Mouse (Mus musculus): Measurements from ENCODE around the gene Ly6g5b. TPM values are rescaled to one million over a fixed set of nuclear protein-coding genes. Genes with fewer than 3 reads are reported as not detected.

The Ly6g5b gene
- polyA plus RNA-seq, 1 experiment from 2014 or later = 0.44 TPM

GRCm38 (mm10) chr17:35064951-35065947 is 50.0 kb downstream of the Ly6g5b start, which contains the start of gene Ly6g6c:
TSS of gene Ly6g6c (plus strand) at chr17:35065388.
- H3K4me2 ChIP-seq (replicated peaks) = peak within 1 kb of the TSS; percentile 45
- H3K4me3 ChIP-seq (replicated peaks; ENCODE audit: low read length) = peak within 1 kb of the TSS; percentile 20
- peaks cover 12% of the 10 kb centered on the region for H3K4me1 ChIP-seq (replicated peaks; ENCODE audit: control insufficient read depth, insufficient read depth, low read length)
- ATAC-seq (ENCODE audit: low FRiP score) (no peak), DNase-seq (ENCODE audit: low spot score) (no peak)
- peaks cover 30% of the 10 kb centered on the region for H3K36me3 ChIP-seq (replicated peaks; ENCODE audit: control insufficient read depth, insufficient read depth)
- H3K27ac ChIP-seq = no peak within 1 kb of the TSS
- H3K9ac ChIP-seq = peak within 1 kb of the TSS; percentile 26; the same call in 1 of the 2 replicates
- no peaks in the 10 kb centered on the region for H3K9me3 ChIP-seq (ENCODE audit: control insufficient read depth, low read length)
- peaks cover 35% of the 10 kb centered on the region for H3K27me3 ChIP-seq (ENCODE audit: control insufficient read depth, insufficient read depth, low read length)
- WGBS = 2% methylated on average over 48 of the region's 48 CpGs

- Histone ChIP-seq H3K27ac (no peak overlapping the region), H3K9ac (no peak overlapping the region), H3K27me3 (ENCODE audit: control insufficient read depth, insufficient read depth, low read length) (peaks cover 35% of the 10 kb centered on the region), H3K4me1 (replicated peaks; ENCODE audit: control insufficient read depth, insufficient read depth, low read length) (peaks cover 18% of the 10 kb centered on the region), H3K9me3 (ENCODE audit: control insufficient read depth, low read length) (no peaks in the 10 kb centered on the region), H3K4me3 (replicated peaks; ENCODE audit: low read length) (no peak overlapping the region), H3K36me3 (replicated peaks; ENCODE audit: control insufficient read depth, insufficient read depth) (peaks cover 30% of the 10 kb centered on the region), H3K4me2 (replicated peaks) (peak overlapping the region; percentile 45)
- 46% methylated on average over 10 of the region's 10 CpGs for WGBS
- no peak for DNase-seq (ENCODE audit: low spot score)
- no peak for ATAC-seq (ENCODE audit: low FRiP score)
Measured at GRCm38 (mm10) chr17:35064378-35064877, 50.8 kb downstream of the Ly6g5b start.

Other genes with a start within 250 kb of the Ly6g5b start
- gene Zbtb12, start 235.9 kb downstream of the Ly6g5b start, polyA plus RNA-seq (2014; fragmentation: Nextera tagmentation; extraction: Ambion mirVana) = 3.0 and 3.3 TPM in 2 replicates
- gene Gm20547, start 233.4 kb downstream of the Ly6g5b start, polyA plus RNA-seq (2014; fragmentation: Nextera tagmentation; extraction: Ambion mirVana) = not detected in 2 replicates
- 1.2 and 1.8 TPM in 2 replicates for gene C2, start 217.2 kb downstream of the Ly6g5b start, polyA plus RNA-seq (2014; fragmentation: Nextera tagmentation; extraction: Ambion mirVana)
- gene Ehmt2, start 217.0 kb downstream of the Ly6g5b start, polyA plus RNA-seq (2014; fragmentation: Nextera tagmentation; extraction: Ambion mirVana) = 72.6 and 82.1 TPM in 2 replicates
- 0.11 and 0.12 TPM in 2 replicates for gene Slc44a4, start 201.0 kb downstream of the Ly6g5b start, polyA plus RNA-seq (2014; fragmentation: Nextera tagmentation; extraction: Ambion mirVana)
- 26.9 and 27.2 TPM in 2 replicates for gene Neu1, start 184.2 kb downstream of the Ly6g5b start, polyA plus RNA-seq (2014; fragmentation: Nextera tagmentation; extraction: Ambion mirVana)
- gene Hspa1b, start 156.2 kb downstream of the Ly6g5b start, polyA plus RNA-seq (2014; fragmentation: Nextera tagmentation; extraction: Ambion mirVana) = 0.34 and 0.56 TPM in 2 replicates
- not detected in 2 replicates for gene Gm20481, start 145.5 kb downstream of the Ly6g5b start, polyA plus RNA-seq (2014; fragmentation: Nextera tagmentation; extraction: Ambion mirVana)
- gene Hspa1a, start 143.3 kb downstream of the Ly6g5b start, polyA plus RNA-seq (2014; fragmentation: Nextera tagmentation; extraction: Ambion mirVana) = 7.5 and 11.6 TPM in 2 replicates
- gene Hspa1l, start 142.7 kb downstream of the Ly6g5b start, polyA plus RNA-seq (2014; fragmentation: Nextera tagmentation; extraction: Ambion mirVana) = 1.9 TPM in 2 replicates
- gene Lsm2, start 133.6 kb downstream of the Ly6g5b start, polyA plus RNA-seq (2014; fragmentation: Nextera tagmentation; extraction: Ambion mirVana) = 92.9 and 97.8 TPM in 2 replicates
- 51.0 and 51.6 TPM in 2 replicates for gene Vars, start 114.4 kb downstream of the Ly6g5b start, polyA plus RNA-seq (2014; fragmentation: Nextera tagmentation; extraction: Ambion mirVana)
- 0.13 and 0.16 TPM in 2 replicates for gene Vwa7, start 98.8 kb downstream of the Ly6g5b start, polyA plus RNA-seq (2014; fragmentation: Nextera tagmentation; extraction: Ambion mirVana)
- gene Sapcd1, start 87.4 kb downstream of the Ly6g5b start, polyA plus RNA-seq (2014; fragmentation: Nextera tagmentation; extraction: Ambion mirVana) = 1.4 and 1.7 TPM in 2 replicates
- 1.5 and 2.4 TPM in 2 replicates for gene Msh5, start 68.7 kb downstream of the Ly6g5b start, polyA plus RNA-seq (2014; fragmentation: Nextera tagmentation; extraction: Ambion mirVana)
- 23.8 and 24.7 TPM in 2 replicates for gene Clic1, start 65.5 kb downstream of the Ly6g5b start, polyA plus RNA-seq (2014; fragmentation: Nextera tagmentation; extraction: Ambion mirVana)
- gene Ddah2, start 56.4 kb downstream of the Ly6g5b start, polyA plus RNA-seq (2014; fragmentation: Nextera tagmentation; extraction: Ambion mirVana) = 295 and 328 TPM in 2 replicates
- not detected in 2 replicates for gene Ly6g6c, start 50.0 kb downstream of the Ly6g5b start, polyA plus RNA-seq (2014; fragmentation: Nextera tagmentation; extraction: Ambion mirVana)
- 0.21 and 0.42 TPM in 2 replicates for gene Mpig6b, start 49.2 kb downstream of the Ly6g5b start, polyA plus RNA-seq (2014; fragmentation: Nextera tagmentation; extraction: Ambion mirVana)
- not detected in 2 replicates for gene Ly6g6e, start 38.5 kb downstream of the Ly6g5b start, polyA plus RNA-seq (2014; fragmentation: Nextera tagmentation; extraction: Ambion mirVana)
- 0.82 and 0.94 TPM in 2 replicates for gene Ly6g6d, start 37.4 kb downstream of the Ly6g5b start, polyA plus RNA-seq (2014; fragmentation: Nextera tagmentation; extraction: Ambion mirVana)
- 0.23 TPM in 1 of 2 replicates, not detected in the other for gene Ly6g6f, start 29.8 kb downstream of the Ly6g5b start, polyA plus RNA-seq (2014; fragmentation: Nextera tagmentation; extraction: Ambion mirVana)
- 86.8 and 89.1 TPM in 2 replicates for gene Abhd16a, start 26.2 kb downstream of the Ly6g5b start, polyA plus RNA-seq (2014; fragmentation: Nextera tagmentation; extraction: Ambion mirVana)
- gene Ly6g5c, start 7.1 kb downstream of the Ly6g5b start, polyA plus RNA-seq (2014; fragmentation: Nextera tagmentation; extraction: Ambion mirVana) = not detected in 2 replicates
- gene Gpank1, start 6.0 kb upstream of the Ly6g5b start, polyA plus RNA-seq (2014; fragmentation: Nextera tagmentation; extraction: Ambion mirVana) = 21.9 and 22.0 TPM in 2 replicates
- 321 and 339 TPM in 2 replicates for gene Csnk2b, start 6.6 kb upstream of the Ly6g5b start, polyA plus RNA-seq (2014; fragmentation: Nextera tagmentation; extraction: Ambion mirVana)
- 6.0 and 6.2 TPM in 2 replicates for gene D17H6S53E, start 10.9 kb upstream of the Ly6g5b start, polyA plus RNA-seq (2014; fragmentation: Nextera tagmentation; extraction: Ambion mirVana)
- 0.39 TPM in 1 of 2 replicates, not detected in the other for gene Apom, start 16.6 kb upstream of the Ly6g5b start, polyA plus RNA-seq (2014; fragmentation: Nextera tagmentation; extraction: Ambion mirVana)
- gene Bag6, start 19.8 kb upstream of the Ly6g5b start, polyA plus RNA-seq (2014; fragmentation: Nextera tagmentation; extraction: Ambion mirVana) = 90.2 and 98.2 TPM in 2 replicates
- 152 and 168 TPM in 2 replicates for gene Prrc2a, start 49.5 kb upstream of the Ly6g5b start, polyA plus RNA-seq (2014; fragmentation: Nextera tagmentation; extraction: Ambion mirVana)
- 7.8 and 8.7 TPM in 2 replicates for gene Aif1, start 60.6 kb upstream of the Ly6g5b start, polyA plus RNA-seq (2014; fragmentation: Nextera tagmentation; extraction: Ambion mirVana)
- gene Lst1, start 73.0 kb upstream of the Ly6g5b start, polyA plus RNA-seq (2014; fragmentation: Nextera tagmentation; extraction: Ambion mirVana) = 8.2 and 13.3 TPM in 2 replicates
- gene Ltb, start 79.0 kb upstream of the Ly6g5b start, polyA plus RNA-seq (2014; fragmentation: Nextera tagmentation; extraction: Ambion mirVana) = 0.29 and 0.39 TPM in 2 replicates
- not detected in 2 replicates for gene Tnf, start 86.6 kb upstream of the Ly6g5b start, polyA plus RNA-seq (2014; fragmentation: Nextera tagmentation; extraction: Ambion mirVana)
- 0.23 and 0.55 TPM in 2 replicates for gene Lta, start 89.9 kb upstream of the Ly6g5b start, polyA plus RNA-seq (2014; fragmentation: Nextera tagmentation; extraction: Ambion mirVana)
- gene Gm16181, start 105.4 kb upstream of the Ly6g5b start, polyA plus RNA-seq (2014; fragmentation: Nextera tagmentation; extraction: Ambion mirVana) = not detected in 2 replicates
- 122 and 138 TPM in 2 replicates for gene Atp6v1g2, start 118.2 kb upstream of the Ly6g5b start, polyA plus RNA-seq (2014; fragmentation: Nextera tagmentation; extraction: Ambion mirVana)
- 3.5 and 3.8 TPM in 2 replicates for gene Nfkbil1, start 120.4 kb upstream of the Ly6g5b start, polyA plus RNA-seq (2014; fragmentation: Nextera tagmentation; extraction: Ambion mirVana)
- gene Ddx39b, start 126.3 kb upstream of the Ly6g5b start, polyA plus RNA-seq (2014; fragmentation: Nextera tagmentation; extraction: Ambion mirVana) = 341 and 346 TPM in 2 replicates
- 95.5 and 98.1 TPM in 2 replicates for gene H2-D1, start 147.3 kb upstream of the Ly6g5b start, polyA plus RNA-seq (2014; fragmentation: Nextera tagmentation; extraction: Ambion mirVana)
- 0.25 and 0.27 TPM in 2 replicates for gene H2-Q1, start 205.0 kb upstream of the Ly6g5b start, polyA plus RNA-seq (2014; fragmentation: Nextera tagmentation; extraction: Ambion mirVana)
- 3.0 and 3.1 TPM in 2 replicates for gene H2-Q2, start 226.8 kb upstream of the Ly6g5b start, polyA plus RNA-seq (2014; fragmentation: Nextera tagmentation; extraction: Ambion mirVana)

Measured in hindbrain, embryonic 14.5 days (tissue).